Mouse (Mus musculus) R1 (cell line): ENCODE results near the gene Rab30.
"Not testable (repeated sequence)": the region's sequence is repeated elsewhere in the genome, so short reads cannot be mapped to it uniquely, and the experiment has no call there.

Experiments
- DNase-seq: peaks from one replicate; pipeline ENCODE4 v3.0.0-alpha.2; 2018; ENCODE audit warnings: low read depth, low spot score

Rab30 gene

DNA sequence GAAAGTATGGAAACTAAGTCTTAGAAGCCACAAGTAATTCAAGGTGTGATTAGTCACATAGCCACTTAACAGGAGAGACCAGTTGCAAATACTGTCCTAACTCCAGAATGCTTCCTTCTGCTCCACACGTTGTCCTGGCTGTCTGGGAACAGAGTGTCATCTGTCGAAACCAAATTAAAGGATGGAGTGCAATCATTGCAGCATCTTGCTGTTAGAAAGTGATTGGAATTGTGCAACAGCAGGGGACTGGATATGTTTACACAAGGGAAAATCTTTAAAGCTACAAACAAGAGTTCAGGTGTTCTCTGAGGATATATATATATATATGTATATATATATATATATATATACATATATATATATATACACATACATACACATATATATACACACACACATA lies 9.0 kb downstream of the Rab30 start:
- no peak for DNase-seq

DNA sequence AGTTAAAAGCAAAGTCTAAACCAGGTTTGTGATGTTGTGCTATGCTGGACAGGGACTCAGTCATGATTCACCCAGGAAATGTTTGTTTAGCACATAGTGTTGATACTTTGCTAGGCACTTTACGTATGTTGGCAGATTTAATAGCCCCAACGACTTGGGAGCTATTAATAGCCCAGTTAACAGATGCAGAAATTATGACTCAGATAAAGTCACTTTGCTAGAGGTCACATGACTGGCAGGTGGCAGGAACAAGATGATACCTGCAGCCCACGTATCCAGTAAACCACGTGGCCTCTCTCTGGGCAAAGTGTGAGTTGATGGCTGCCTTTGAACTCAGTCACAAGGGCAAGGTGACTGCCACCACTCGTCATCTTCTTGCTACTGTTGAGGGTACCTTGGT lies 16.7 kb downstream of the Rab30 start:
- DNase-seq = no peak

DNA sequence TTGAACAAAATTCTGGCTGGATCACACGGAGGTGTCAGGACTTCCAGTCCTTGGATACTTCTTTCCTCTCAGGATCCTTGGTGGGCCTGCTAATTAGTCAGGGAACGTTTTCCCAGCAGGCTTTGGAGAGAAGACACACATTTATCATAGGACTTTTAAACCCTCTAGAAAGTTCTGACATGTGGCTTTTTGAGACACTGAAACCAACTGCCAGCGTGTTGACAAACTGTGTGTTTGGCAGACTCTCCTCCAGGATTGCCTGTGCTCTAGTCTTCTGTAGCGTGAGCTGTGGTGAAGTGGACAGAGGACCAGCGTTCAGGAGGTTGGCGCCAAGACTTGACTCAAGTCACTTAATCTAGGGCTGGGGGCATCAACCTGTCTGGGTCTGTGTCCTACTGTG lies 19.2 kb downstream of the Rab30 start:
- DNase-seq = no peak

DNA sequence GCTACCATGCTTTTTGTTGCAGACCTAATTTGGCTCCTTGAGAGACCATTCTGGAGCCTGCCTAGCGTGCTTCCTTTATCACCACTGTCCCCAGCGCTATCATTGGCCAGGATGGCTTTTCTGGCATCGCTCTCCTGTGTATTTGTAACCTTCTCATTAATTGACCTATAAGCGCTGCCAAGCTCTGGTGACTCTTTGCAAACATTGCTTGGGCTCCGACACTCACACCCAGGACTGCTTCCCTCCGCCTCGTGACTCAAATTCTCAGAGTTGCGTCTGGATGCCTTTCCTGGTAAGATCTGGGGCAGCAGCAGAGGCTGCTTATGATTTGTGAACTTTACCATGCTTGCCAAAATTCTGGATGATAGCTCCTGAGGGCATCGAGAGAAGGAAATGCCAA lies 19.8 kb downstream of the Rab30 start:
- DNase-seq = no peak

DNA sequence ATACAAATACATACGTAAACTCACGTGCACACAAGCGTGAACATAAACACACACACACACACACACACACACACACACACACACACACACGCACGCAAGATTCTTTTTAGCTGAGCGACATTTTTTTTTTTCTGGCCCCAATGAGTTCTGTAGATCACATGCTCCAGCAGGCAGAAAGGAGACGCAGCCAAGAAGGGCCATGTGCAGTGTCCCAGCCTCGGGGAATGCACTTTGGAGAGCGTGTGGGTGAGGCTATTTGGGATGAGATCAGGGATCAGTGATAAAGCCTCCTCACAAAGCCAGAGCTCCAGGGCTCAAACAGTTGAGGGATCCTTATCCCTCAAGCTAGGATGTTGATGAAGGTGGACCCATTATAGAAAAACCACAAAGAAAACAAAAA lies 24.0 kb downstream of the Rab30 start:
- DNase-seq = no peak

DNA sequence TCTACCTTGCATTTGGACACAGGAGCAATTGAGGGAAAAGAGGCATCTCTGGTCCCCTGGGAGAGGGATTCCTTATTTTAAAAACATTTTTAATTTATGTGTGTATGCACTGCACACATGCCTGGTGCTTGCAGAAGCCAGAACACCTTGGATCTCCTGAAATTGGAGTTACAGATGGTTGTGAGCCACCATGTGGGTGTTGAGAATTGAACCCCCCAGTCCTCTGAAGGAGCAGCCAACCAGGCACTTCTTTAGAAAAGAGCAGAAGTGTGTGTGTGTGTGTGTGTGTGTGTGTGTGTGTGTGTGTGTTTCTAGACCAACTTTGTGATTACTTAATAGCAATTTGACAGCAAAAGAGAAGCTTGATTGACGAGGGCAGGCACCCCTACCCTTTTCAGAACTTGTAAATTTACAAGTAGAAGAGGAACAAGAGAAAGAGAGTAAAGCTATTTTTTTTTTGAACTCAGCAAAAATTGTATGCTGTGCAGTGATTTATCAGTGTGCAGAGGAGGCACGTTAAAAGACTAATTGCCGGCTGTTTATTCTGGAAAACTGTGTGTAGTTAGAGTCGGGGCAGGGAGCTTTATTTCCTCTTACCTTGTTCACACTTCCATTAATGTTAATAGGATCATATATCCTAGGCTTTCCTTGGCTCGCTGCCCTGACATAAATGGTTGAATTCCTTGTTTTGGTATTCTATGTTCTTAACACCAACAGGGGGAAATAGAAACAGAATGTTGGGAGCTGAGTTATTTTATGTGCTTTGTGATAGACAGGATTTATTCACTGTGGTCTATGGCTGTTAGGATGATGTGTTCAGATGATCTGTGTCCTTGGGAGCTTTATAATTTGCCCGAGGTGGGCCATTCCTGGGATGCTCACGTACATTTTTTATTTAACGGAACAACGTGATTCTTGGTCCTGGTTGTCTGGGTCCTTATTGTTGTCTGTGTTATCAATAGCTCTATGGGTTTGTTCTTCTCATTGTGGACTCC lies 25.0 kb downstream of the Rab30 start:
- no peak for DNase-seq

DNA sequence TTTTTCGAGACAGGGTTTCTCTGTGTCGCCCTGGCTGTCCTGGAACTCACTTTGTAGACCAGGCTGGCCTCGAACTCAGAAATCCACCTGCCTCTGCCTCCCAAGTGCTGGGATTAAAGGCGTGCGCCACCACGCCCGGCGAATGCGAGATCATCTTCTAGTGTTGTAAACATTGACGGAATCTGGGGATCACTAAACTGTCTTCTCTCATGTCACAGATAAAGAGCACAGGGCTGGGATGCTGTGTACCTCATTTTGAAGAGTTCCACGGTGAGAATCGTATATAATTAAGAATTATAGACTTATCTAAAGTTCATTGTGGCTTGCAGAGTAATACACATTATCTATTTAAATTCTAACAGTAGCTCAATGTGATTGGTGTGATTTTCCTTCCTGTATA lies 26.7 kb downstream of the Rab30 start:
- not testable (repeated sequence) for DNase-seq

DNA sequence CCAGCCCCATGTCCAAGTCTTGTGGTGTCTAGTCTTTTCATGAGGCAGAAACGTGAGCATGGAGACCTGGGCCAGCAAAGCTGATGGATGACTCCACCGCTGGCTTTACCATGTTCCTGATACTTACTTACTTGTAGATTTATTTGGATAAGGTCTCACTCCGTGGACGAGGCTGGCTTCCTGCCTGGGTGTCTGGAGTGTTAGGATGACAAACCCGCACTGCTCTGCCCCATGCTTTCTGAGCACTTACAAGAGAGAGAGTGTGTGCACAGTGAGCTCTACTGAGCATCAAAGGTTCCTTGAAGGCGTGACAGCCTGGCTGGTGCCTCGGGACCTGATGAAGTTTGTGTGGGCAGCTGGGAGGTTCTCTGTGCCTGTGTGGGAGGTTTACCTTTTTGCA lies 27.5 kb downstream of the Rab30 start:
- no peak for DNase-seq

DNA sequence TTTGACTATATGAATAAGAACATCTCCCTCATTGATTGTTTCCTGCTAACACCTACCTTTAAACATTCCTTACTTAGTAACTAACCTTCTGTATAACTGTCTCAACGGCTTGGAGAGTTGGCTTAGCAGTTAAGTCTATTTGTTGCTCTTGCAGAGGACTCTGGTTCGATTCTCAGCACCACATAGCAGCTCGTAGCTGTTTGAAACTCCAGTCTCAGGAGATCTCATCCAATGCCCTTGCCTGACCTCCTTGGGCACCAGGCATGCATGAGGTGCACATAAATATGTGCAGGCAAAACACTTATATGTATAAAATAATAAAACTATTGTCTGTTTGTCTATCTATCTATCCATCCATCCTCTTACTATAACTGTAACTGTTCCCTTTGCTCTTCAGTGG lies 31.6 kb downstream of the Rab30 start:
- DNase-seq = no peak

DNA sequence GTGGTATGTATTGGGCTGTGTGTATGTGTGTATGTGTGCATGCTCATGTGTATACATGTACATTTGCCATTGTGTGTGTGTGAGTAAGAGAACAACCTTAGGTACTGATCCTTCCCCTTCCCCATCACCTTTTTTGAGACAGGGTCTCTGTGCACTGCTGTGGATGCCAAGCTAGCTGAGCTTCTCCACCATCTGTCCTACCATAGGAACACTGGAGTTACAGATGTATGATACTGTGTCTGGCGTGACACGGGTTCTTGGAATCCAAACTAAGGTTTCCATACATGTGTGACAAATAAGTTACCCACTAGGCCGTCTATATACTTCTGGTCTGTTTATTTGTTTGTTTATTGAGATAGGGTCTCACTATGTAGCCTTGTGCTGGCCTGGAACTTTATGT lies 32.2 kb downstream of the Rab30 start:
- DNase-seq = no peak

DNA sequence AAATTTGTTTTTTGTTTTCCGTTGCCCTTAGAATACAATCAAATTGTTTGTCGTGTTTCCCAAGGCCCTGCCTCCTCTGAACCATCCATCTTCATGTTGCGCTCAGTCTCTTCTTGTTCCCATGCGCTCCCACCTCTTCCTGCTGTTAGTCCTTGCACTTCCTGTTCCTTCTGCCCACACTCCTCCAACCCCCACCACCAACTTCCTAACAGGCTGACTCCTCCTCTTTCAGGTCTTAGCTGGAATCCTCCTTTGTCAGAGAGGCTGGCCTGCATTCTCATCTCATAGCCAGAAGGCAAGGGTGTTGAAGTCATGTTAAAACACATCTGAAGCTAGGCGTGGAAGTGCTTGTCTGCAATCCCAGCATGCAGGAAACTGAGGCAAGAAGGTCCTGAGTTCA lies 33.3 kb downstream of the Rab30 start:
- DNase-seq = peak; percentile 65

DNA sequence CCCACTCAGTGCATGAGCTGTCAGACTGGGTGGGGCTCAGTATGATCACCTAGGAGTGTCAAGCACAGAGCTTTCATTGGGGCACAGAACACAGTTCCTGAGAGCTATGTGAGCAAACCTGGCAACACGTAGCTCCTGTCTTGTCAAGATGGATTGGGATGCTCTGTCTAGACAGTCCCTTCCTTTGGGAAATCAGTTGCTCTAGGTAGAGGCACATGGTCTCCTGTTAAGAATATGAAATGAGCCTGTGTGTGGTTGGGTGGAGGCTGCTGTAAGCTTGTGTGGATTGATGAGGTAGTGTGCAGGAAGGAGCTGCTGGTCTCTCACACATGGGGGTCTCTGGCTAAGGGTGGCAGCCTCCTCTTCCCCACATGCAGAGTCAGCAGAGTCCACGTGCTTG lies 34.3 kb downstream of the Rab30 start:
- DNase-seq = peak; percentile 10

DNA sequence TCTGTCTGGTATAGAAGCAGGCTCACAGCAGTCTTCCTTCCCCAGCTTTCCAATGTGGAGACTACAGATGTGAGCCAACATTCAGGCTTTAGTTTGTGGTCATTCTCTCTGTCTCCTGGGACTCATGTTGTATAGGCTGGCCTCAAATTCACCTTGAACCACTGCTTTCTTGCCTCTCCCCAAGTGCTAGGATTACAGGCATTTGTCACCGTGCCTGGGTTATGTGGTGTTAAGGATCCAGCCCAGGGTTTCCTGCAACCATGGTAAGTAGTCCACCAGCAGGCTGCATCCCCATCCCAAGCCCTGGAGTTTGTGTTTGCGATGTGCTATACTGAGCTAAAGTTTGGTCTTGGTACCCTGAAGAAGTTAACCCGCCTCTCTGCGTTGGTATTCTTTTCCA lies 35.2 kb downstream of the Rab30 start:
- no peak for DNase-seq

DNA sequence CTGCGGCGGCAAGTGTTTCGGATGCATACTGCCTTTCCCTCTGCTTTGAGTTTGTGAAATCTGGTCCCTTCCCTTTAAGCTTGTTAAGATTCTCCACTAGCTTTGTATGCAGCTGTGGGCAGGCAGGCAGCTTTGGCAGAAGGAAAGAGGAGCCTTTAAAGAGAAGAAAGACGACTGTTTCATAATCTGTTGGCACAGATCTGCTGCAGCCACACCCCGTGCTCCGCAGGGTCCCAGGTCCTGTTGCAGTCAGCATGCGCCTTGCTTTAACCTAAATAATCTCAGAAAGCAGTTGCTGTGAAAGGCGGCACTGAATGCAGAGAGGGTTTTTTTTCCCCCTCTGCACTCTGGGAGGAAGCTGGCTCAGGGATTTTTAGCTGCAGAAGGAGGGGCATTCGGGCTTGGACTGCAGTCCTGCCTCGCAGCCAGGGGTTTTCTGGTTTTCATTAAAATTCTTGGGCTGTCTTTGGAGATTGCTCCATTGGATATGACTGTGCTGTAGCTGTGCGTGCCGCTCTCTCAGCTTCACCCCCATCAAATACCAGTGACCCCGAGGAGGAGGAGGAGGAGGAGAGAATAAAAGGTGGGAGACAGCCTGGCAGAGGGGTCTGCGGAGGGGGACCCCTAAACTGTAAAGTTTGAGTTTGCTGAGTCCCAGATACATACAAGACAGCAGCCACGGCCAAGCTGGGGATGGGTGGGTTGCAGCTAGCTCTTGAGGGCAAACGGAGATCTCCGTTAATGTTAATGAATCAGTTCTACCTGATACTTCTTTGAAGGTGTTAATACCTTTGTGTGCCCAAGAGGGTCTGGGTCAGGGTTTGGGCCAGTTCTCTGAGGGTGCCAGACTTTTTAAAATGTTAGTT lies 35.9 kb downstream of the Rab30 start:
- no peak for DNase-seq

DNA sequence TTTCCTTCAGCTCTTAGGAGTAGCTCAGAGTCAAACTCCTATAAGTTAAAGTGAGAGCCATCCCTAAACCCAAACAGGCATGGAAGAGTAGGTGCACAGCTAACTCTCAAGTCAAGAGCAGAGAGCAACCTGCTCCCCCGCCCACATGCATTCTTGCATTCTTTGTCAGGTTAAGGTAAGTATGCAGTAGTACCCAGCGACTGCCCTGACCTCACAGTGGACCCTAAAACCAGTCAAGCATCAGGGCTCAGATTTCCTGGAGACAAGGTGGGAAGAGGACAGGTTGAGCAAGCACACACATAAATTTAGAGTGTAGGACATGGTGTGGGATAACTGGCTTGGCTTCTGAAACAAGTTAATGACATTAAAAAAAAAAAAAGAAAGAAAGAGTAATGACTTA lies 37.7 kb downstream of the Rab30 start:
- no peak for DNase-seq

DNA sequence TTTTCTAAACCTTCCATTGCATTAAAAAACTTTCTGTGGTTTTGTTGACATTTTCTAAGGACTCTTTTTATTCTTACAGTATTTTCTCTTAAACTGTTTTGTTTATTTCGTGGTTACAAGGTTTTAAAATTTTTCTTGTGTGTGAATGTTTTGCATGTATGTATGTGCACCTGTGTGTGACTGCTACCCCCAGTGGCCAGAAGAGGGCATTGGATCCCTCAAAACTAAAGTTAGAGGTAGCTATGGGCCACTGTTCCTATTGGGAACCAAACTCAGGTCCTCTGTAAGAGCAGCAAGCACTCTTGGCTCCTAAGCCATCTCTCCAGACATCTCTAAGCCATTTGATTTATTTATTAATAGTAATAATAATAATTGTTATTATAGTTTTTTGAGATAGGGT lies 40.0 kb downstream of the Rab30 start:
- peak; percentile 17 for DNase-seq

DNA sequence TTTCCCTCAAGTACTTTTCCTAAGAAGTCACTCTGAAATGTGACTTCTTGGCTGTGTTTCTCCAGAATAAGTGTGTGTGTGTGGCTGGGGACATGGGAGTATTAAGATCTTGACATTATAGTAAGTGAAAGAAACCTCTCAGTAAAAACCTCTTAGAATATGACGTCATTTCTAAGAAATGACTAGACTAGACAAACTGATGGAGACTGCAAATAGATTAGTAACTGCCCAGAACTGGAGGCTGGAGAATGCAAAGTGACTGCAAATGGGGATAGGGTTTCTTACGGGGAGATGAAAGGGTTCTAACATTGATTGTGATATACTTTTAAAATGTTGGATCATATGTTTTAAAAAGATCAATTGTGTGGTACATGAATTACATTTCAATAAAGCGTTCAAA lies 40.5 kb downstream of the Rab30 start:
- no peak for DNase-seq

DNA sequence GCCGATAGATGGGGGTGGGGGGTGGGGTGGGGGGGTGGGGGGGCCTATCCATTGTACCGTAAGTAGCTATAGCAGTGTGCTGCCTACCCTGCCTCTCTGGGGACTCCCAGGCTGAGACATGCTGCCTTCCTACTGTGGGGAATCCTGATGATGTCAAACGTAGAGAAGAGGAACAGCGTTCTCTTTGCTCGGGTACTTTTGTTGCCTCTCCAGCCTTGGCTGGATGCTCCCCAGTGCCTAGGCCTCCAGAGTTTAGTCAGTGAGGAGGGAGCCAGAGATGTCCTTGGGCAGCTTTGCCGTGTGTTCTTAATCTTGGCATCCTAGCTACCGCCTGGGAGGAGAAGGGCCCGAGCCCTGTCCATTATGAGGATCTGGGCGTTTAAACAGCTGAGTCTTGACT lies 41.1 kb downstream of the Rab30 start:
- DNase-seq = no peak

DNA sequence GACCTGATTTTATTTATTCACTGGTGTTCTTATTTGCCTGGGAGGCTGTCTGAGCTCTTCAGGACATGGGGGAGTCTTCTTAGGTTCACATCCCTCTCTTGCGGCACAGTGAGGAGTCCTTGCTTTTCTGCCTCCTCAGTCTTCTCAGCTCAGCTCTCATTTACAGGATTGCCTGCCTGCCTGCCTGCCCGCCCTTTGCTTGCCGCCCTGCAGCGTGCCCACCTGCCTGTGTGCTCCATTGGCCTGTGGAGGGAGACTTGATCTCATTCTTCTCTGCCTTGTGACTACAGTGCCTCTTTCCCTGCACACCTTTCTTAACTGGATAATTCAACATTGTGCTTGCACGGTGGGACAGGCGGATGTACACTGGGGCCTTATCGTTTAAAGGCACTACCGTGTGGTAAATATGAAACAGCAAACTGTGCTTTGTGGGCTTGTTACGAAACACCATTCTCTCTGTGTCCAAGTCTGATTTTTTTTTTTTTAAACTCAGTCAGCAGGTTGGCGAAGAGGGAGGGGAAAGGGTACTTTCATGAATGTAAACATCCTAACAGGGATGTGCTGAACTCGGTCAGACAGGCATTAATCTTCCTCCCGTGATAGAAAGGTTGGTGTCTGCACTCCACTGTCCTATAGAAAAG lies 41.9 kb downstream of the Rab30 start:
- DNase-seq = no peak

DNA sequence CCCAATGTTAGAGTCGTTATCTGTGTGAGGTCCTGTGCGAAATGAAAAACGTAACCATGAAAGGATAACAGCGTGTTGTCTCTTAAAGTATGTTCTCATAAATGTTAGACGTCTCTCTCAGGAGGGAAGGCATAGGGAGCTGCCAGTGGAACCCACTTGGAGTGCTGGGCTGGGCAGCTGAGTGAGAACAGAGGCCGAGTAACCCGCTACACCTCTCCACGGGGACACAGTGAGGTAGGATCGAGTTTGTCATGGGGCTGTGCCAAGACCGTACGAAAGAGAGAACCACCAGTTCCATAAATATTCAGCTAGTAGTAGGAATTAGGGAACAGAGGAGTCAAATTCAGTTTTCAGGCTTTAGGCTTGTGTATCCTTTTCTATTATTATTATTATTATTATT lies 42.5 kb downstream of the Rab30 start:
- no peak for DNase-seq

DNA sequence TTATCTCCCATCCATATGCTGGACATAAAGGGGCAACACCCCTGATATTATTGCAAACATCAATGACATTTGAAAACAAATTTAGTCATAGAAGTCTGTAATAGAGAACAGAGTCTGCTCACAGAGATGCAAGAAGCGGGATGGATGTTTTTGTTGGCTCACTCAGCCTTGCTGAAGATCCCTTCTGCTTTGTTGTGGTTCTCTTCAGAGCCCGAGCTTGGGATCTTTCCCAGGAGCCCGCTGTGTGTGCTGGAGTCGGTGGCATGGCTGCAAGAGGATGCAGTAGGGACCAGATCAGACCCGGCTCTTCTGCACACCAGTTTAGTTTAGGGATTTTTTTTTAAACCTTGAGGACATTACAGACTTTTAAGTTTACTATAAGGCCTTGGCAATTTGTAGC lies 54.3 kb downstream of the Rab30 start:
- DNase-seq = no peak

DNA sequence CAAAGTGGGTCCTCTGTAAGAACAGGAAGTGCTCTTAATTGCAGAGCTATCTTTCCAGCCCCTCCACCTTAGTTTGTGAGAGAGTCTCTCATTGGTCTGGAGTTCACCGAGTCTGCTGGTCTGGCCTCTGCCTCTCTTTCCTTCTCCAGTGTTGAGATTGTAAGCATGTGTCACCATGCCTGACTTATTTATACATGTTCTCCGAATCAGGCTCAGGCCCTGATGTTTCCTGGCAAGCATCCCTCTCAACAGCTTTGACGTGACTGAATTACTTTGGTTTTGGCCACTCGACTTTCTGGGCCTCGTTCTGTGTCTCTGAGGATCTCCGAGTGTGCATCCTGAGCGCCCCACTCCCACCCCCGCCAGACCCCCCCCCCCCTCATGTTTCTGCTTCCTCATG lies 55.4 kb downstream of the Rab30 start:
- no peak for DNase-seq
